Mouse (Mus musculus): ENCODE measurements at regions not wholly inside any gene's neighbourhood (a gene's known extent, or its start where the extent isn't known, plus 50 kb on each side); places are given as distances from the start of the nearest gene placed in this dataset.

GRCm38 (mm10) chr13:35208319-35208718, 181.4 kb upstream of the Eci2 start:
- no peak overlapping the region for H3K9ac ChIP-seq (ENCODE audit: low read length)
- H3K27me3 ChIP-seq (replicated peaks; ENCODE audit: control insufficient read depth, insufficient read depth, low read length): no peaks in the 10 kb centered on the region
- no peak overlapping the region for H3K4me2 ChIP-seq (ENCODE audit: low read length)
- H3K36me3 ChIP-seq (ENCODE audit: control insufficient read depth, insufficient read depth, low read length): no peaks in the 10 kb centered on the region
- no peak for DNase-seq (ENCODE audit: low spot score)
- H3K27ac ChIP-seq (ENCODE audit: low read depth, low read length): no peak overlapping the region
- WGBS: 83% methylated on average over 3 of the region's 3 CpGs
- H3K4me3 ChIP-seq (ENCODE audit: low read depth, low read length): no peak overlapping the region
- no peak for ATAC-seq
- H3K9me3 ChIP-seq (replicated peaks; ENCODE audit: control insufficient read depth, low read length): no peaks in the 10 kb centered on the region
- H3K4me1 ChIP-seq (ENCODE audit: control insufficient read depth, insufficient read depth, low read length): no peaks in the 10 kb centered on the region

- no peaks in the 10 kb centered on the region for H3K9me3 ChIP-seq (replicated peaks; ENCODE audit: control insufficient read depth, low read length)
- no peaks in the 10 kb centered on the region for H3K27me3 ChIP-seq (replicated peaks; ENCODE audit: control insufficient read depth, insufficient read depth, low read length)
- ATAC-seq (no peak), DNase-seq (ENCODE audit: low spot score) (no peak)
- no peaks in the 10 kb centered on the region for H3K4me1 ChIP-seq (ENCODE audit: control insufficient read depth, insufficient read depth, low read length)
- no peak overlapping the region for H3K9ac ChIP-seq (ENCODE audit: low read length)
- H3K36me3 ChIP-seq (ENCODE audit: control insufficient read depth, insufficient read depth, low read length): no peaks in the 10 kb centered on the region
- no peak overlapping the region for H3K27ac ChIP-seq (ENCODE audit: low read depth, low read length)
- WGBS: 89% methylated on average over 4 of the region's 4 CpGs
- no peak overlapping the region for H3K4me2 ChIP-seq (ENCODE audit: low read length)
- no peak overlapping the region for H3K4me3 ChIP-seq (ENCODE audit: low read depth, low read length)
Observed at GRCm38 (mm10) chr13:35209551-35209950, 182.7 kb upstream of the Eci2 start.

- ATAC-seq: no peak
- no peak for DNase-seq (ENCODE audit: low spot score)
- 95% methylated on average over 9 of the region's 9 CpGs for WGBS
Observed at GRCm38 (mm10) chr13:35211834-35212233, 184.9 kb upstream of the Eci2 start.

GRCm38 (mm10) chr13:35212276-35212675, 185.4 kb upstream of the Eci2 start:
- no peak for DNase-seq (ENCODE audit: low spot score)
- WGBS: 85% methylated on average over 4 of the region's 4 CpGs
- no peak overlapping the region for H3K4me2 ChIP-seq (ENCODE audit: low read length)
- no peak overlapping the region for H3K9ac ChIP-seq (ENCODE audit: low read length)
- H3K9me3 ChIP-seq (replicated peaks; ENCODE audit: control insufficient read depth, low read length): no peaks in the 10 kb centered on the region
- H3K27ac ChIP-seq (ENCODE audit: low read depth, low read length): no peak overlapping the region
- H3K27me3 ChIP-seq (replicated peaks; ENCODE audit: control insufficient read depth, insufficient read depth, low read length): no peaks in the 10 kb centered on the region
- ATAC-seq: no peak
- H3K4me3 ChIP-seq (ENCODE audit: low read depth, low read length): no peak overlapping the region
- H3K36me3 ChIP-seq (ENCODE audit: control insufficient read depth, insufficient read depth, low read length): no peaks in the 10 kb centered on the region
- no peaks in the 10 kb centered on the region for H3K4me1 ChIP-seq (ENCODE audit: control insufficient read depth, insufficient read depth, low read length)

More at GRCm38 (mm10) chr13:35211834-35212233, 184.9 kb upstream of the Eci2 start:
- Histone ChIP-seq H3K27ac (ENCODE audit: low read depth, low read length) (no peak overlapping the region), H3K9me3 (replicated peaks; ENCODE audit: control insufficient read depth, low read length) (no peaks in the 10 kb centered on the region), H3K27me3 (replicated peaks; ENCODE audit: control insufficient read depth, insufficient read depth, low read length) (no peaks in the 10 kb centered on the region), H3K9ac (ENCODE audit: low read length) (no peak overlapping the region), H3K4me3 (ENCODE audit: low read depth, low read length) (no peak overlapping the region), H3K36me3 (ENCODE audit: control insufficient read depth, insufficient read depth, low read length) (no peaks in the 10 kb centered on the region), H3K4me1 (ENCODE audit: control insufficient read depth, insufficient read depth, low read length) (no peaks in the 10 kb centered on the region), H3K4me2 (ENCODE audit: low read length) (no peak overlapping the region)

GRCm38 (mm10) chr13:35214219-35214618, 187.3 kb upstream of the Eci2 start:
- no peaks in the 10 kb centered on the region for H3K27me3 ChIP-seq (replicated peaks; ENCODE audit: control insufficient read depth, insufficient read depth, low read length)
- H3K4me3 ChIP-seq (ENCODE audit: low read depth, low read length): no peak overlapping the region
- H3K4me2 ChIP-seq (ENCODE audit: low read length): no peak overlapping the region
- H3K4me1 ChIP-seq (ENCODE audit: control insufficient read depth, insufficient read depth, low read length): no peaks in the 10 kb centered on the region
- WGBS: 88% methylated on average over 4 of the region's 4 CpGs
- no peak overlapping the region for H3K9ac ChIP-seq (ENCODE audit: low read length)
- no peaks in the 10 kb centered on the region for H3K9me3 ChIP-seq (replicated peaks; ENCODE audit: control insufficient read depth, low read length)
- DNase-seq (ENCODE audit: low spot score): no peak
- no peaks in the 10 kb centered on the region for H3K36me3 ChIP-seq (ENCODE audit: control insufficient read depth, insufficient read depth, low read length)
- no peak for ATAC-seq
- H3K27ac ChIP-seq (ENCODE audit: low read depth, low read length): no peak overlapping the region

GRCm38 (mm10) chr13:35226142-35226829, 199.4 kb upstream of the Eci2 start:
- ATAC-seq: no peak
- no peak overlapping the region for H3K9ac ChIP-seq (ENCODE audit: low read length)

GRCm38 (mm10) chr13:35226944-35227343, 200.0 kb upstream of the Eci2 start:
- no peak overlapping the region for H3K4me3 ChIP-seq (ENCODE audit: low read depth, low read length)
- no peak overlapping the region for H3K27ac ChIP-seq (ENCODE audit: low read depth, low read length)
- ATAC-seq (no peak), DNase-seq (ENCODE audit: low spot score) (no peak)
- 85% methylated on average over 1 of the region's 1 CpGs for WGBS
- H3K36me3 ChIP-seq (ENCODE audit: control insufficient read depth, insufficient read depth, low read length): no peaks in the 10 kb centered on the region
- H3K4me1 ChIP-seq (ENCODE audit: control insufficient read depth, insufficient read depth, low read length): no peaks in the 10 kb centered on the region
- no peaks in the 10 kb centered on the region for H3K9me3 ChIP-seq (replicated peaks; ENCODE audit: control insufficient read depth, low read length)
- H3K27me3 ChIP-seq (replicated peaks; ENCODE audit: control insufficient read depth, insufficient read depth, low read length): no peaks in the 10 kb centered on the region
- no peak overlapping the region for H3K4me2 ChIP-seq (ENCODE audit: low read length)
- no peak overlapping the region for H3K9ac ChIP-seq (ENCODE audit: low read length)

More at GRCm38 (mm10) chr13:35226142-35226829, 199.4 kb upstream of the Eci2 start:
- 93% methylated on average over 7 of the region's 7 CpGs for WGBS
- DNase-seq (ENCODE audit: low spot score): no peak
- no peak overlapping the region for H3K4me3 ChIP-seq (ENCODE audit: low read depth, low read length)
- no peaks in the 10 kb centered on the region for H3K36me3 ChIP-seq (ENCODE audit: control insufficient read depth, insufficient read depth, low read length)
- H3K9me3 ChIP-seq (replicated peaks; ENCODE audit: control insufficient read depth, low read length): no peaks in the 10 kb centered on the region
- no peak overlapping the region for H3K27ac ChIP-seq (ENCODE audit: low read depth, low read length)
- H3K4me2 ChIP-seq (ENCODE audit: low read length): no peak overlapping the region
- no peaks in the 10 kb centered on the region for H3K4me1 ChIP-seq (ENCODE audit: control insufficient read depth, insufficient read depth, low read length)
- H3K27me3 ChIP-seq (replicated peaks; ENCODE audit: control insufficient read depth, insufficient read depth, low read length): no peaks in the 10 kb centered on the region

GRCm38 (mm10) chr13:35229601-35230000, 202.7 kb upstream of the Eci2 start:
- H3K9ac ChIP-seq (ENCODE audit: low read length): no peak overlapping the region
- no peak overlapping the region for H3K4me3 ChIP-seq (ENCODE audit: low read depth, low read length)
- no peaks in the 10 kb centered on the region for H3K9me3 ChIP-seq (replicated peaks; ENCODE audit: control insufficient read depth, low read length)
- H3K27ac ChIP-seq (ENCODE audit: low read depth, low read length): no peak overlapping the region
- ATAC-seq (no peak), DNase-seq (ENCODE audit: low spot score) (no peak)
- H3K4me2 ChIP-seq (ENCODE audit: low read length): no peak overlapping the region
- 77% methylated on average over 2 of the region's 2 CpGs for WGBS
- no peaks in the 10 kb centered on the region for H3K4me1 ChIP-seq (ENCODE audit: control insufficient read depth, insufficient read depth, low read length)
- H3K36me3 ChIP-seq (ENCODE audit: control insufficient read depth, insufficient read depth, low read length): no peaks in the 10 kb centered on the region
- no peaks in the 10 kb centered on the region for H3K27me3 ChIP-seq (replicated peaks; ENCODE audit: control insufficient read depth, insufficient read depth, low read length)

GRCm38 (mm10) chr13:35233636-35234035, 206.7 kb upstream of the Eci2 start:
- DNase-seq (ENCODE audit: low spot score): no peak
- WGBS: 85% methylated on average over 1 of the region's 1 CpGs
- no peak for ATAC-seq
- Histone ChIP-seq H3K27ac (ENCODE audit: low read depth, low read length) (no peak overlapping the region), H3K4me2 (ENCODE audit: low read length) (no peak overlapping the region), H3K9me3 (replicated peaks; ENCODE audit: control insufficient read depth, low read length) (no peaks in the 10 kb centered on the region), H3K27me3 (replicated peaks; ENCODE audit: control insufficient read depth, insufficient read depth, low read length) (no peaks in the 10 kb centered on the region), H3K36me3 (ENCODE audit: control insufficient read depth, insufficient read depth, low read length) (no peaks in the 10 kb centered on the region), H3K9ac (ENCODE audit: low read length) (no peak overlapping the region), H3K4me3 (ENCODE audit: low read depth, low read length) (no peak overlapping the region), H3K4me1 (ENCODE audit: control insufficient read depth, insufficient read depth, low read length) (no peaks in the 10 kb centered on the region)
